Mouse (Mus musculus): Measurements from ENCODE around the gene Gm8879.
"Not testable (repeated sequence)": the region's sequence is repeated elsewhere in the genome, so short reads cannot be mapped to it uniquely, and the experiment has no call there.

The Gm8879 gene

DNA sequence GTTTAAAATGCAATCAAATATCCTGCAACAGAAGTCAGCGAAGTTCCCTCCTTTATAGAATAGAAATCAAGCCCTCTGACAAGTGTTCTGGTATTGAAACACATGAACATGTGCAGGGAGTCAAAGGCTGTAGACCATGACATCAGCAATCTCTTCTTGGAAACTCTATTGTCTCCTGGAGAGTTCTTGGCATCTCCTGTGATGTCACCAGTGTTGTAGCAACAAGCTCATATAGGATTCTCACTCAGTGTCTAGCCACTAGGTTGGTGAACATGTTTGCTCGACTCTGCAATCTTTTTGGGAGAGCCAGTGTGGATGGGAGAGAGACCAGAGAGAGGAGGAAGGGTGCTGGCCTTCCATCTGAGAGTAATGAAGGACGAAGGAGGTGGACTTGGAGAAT, at the start of gene Gm8879:
TSS of gene Gm8879 (plus strand) at position 301 of the 400 bp plus-strand sequence.
- DNase-seq (ENCODE audit: low spot score in 2 of 2): not testable (repeated sequence)

DNA sequence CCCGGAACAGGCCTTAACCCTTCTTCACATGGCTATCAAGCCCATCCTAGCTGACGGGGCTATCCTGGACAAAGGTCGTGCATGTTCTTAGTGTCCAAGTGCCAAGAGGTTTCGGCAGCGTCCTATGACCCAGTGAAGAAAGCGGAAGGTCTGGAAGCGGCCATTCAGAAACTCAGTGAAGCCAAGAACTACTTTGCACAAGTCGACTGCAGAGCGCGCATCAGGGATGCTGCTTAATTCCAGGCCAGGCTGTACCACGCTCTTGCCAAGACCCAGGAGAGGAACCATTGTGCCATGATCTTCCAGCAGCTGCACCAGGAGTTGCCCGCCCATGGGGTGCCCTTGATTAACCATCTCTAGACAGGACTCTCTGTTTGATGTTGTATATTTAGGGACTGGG, 10.6 kb downstream of the Gm8879 start:
- peak in 1 of 2 experiments; percentile 11 for DNase-seq (ENCODE audit: low spot score in 2 of 2)
